Mouse (Mus musculus) myocyte (in vitro differentiated cells): ENCODE results near the gene Snx25.

Experiments used
- CEBPB ChIP-seq: IDR thresholded peaks from 2 replicates; pipeline ENCODE4 v1.6.1; 2011; ENCODE audit warnings: mild to moderate bottlenecking, moderate library complexity; ENCODE audit not compliant: poor library complexity, insufficient read depth, severe bottlenecking
- E2F4 ChIP-seq: IDR thresholded peaks from one replicate; pipeline ENCODE4 v1.6.1; 2011; ENCODE audit warnings: mild to moderate bottlenecking, control low read depth, moderate library complexity; ENCODE audit not compliant: insufficient read depth
- MAX ChIP-seq: IDR thresholded peaks from one replicate; pipeline ENCODE4 v1.6.1; 2011; ENCODE audit warnings: low read depth, mild to moderate bottlenecking, control low read depth
- MYOD1 ChIP-seq, 3 experiments: IDR thresholded peaks; one replicate each; pipeline ENCODE4 v1.6.1; 2011; ENCODE audit warnings: control low read depth in 2 of 3, low read depth in 2 of 3, mild to moderate bottlenecking in 2 of 3, moderate library complexity in 1 of 3; ENCODE audit not compliant: insufficient read length in 2 of 3, control insufficient read depth in 1 of 3
- MYOG ChIP-seq, 3 experiments: IDR thresholded peaks; one replicate each; pipeline ENCODE4 v1.6.1; 2011; ENCODE audit warnings: control low read depth in 2 of 3, low read depth in 2 of 3, mild to moderate bottlenecking in 2 of 3; ENCODE audit not compliant: insufficient read length in 2 of 3, control insufficient read depth in 1 of 3, insufficient read depth in 1 of 3
- POLR2A ChIP-seq: IDR thresholded peaks from one replicate; pipeline ENCODE4 v1.6.1; 2011; ENCODE audit warnings: low read depth, mild to moderate bottlenecking, control low read depth, moderate library complexity; ENCODE audit not compliant: insufficient read length
- POLR2AphosphoS2 ChIP-seq: IDR thresholded peaks from one replicate; pipeline ENCODE4 v1.6.1; 2011; ENCODE audit warnings: low read depth, control low read depth; ENCODE audit not compliant: insufficient read length
- REST ChIP-seq: IDR thresholded peaks from one replicate; pipeline ENCODE4 v1.6.1; 2011; ENCODE audit warnings: mild to moderate bottlenecking, control low read depth, moderate library complexity; ENCODE audit not compliant: insufficient read depth, insufficient read length
- SRF ChIP-seq: IDR thresholded peaks from one replicate; pipeline ENCODE4 v1.6.1; 2011; ENCODE audit warnings: low read depth; ENCODE audit not compliant: control insufficient read depth, insufficient read length
- TCF12 ChIP-seq: IDR thresholded peaks from one replicate; pipeline ENCODE4 v1.6.1; 2011; ENCODE audit warnings: mild to moderate bottlenecking, control low read depth; ENCODE audit not compliant: poor library complexity, insufficient read depth, severe bottlenecking
- TCF3 ChIP-seq: IDR thresholded peaks from one replicate; pipeline ENCODE4 v1.6.1; 2011; ENCODE audit warnings: low read depth, control low read depth; ENCODE audit not compliant: insufficient read length
- USF1 ChIP-seq: IDR thresholded peaks from one replicate; pipeline ENCODE4 v1.6.1; 2011; ENCODE audit warnings: low read depth, mild to moderate bottlenecking, control low read depth, moderate library complexity

DNA sequence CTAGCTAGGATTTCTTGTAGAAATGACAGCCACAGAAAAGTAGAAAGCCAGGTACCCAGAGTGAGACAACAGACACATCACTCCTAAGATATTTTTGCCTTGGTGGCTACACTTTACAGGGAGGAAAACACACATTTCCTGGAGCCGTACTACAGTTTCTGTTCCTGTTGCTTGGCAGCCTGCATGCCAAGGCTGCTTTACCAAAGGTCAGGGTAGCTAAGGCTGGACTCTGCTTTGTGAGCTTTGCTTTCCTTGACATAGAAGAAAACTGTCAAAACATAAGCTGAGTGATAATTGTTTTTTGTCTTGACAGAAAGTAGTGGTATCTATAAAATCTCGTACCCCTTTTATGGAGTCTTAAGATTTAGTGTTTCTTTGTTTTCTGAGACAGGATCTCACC is 21.5 kb downstream of the Snx25 start:
- TF ChIP-seq POLR2A (no peak), USF1 (no peak), MYOD1 (IDR thresholded peaks at IDR 0.05; ENCODE audit: control insufficient read depth in 1 of 3, insufficient read length in 2 of 3, low read depth in 2 of 3) (no peak), POLR2AphosphoS2 (no peak), MAX (no peak), CEBPB (no peak), MYOG (IDR thresholded peaks at IDR 0.05; ENCODE audit: control insufficient read depth in 1 of 3, insufficient read depth in 1 of 3, insufficient read length in 2 of 3, low read depth in 2 of 3) (no peak), E2F4 (no peak), TCF12 (no peak), TCF3 (no peak), SRF (no peak), REST (no peak)
